Mouse (Mus musculus) cortical plate, adult 2 months (tissue): ENCODE measurements around the gene Parp3.

Experiments used
- CTCF ChIP-seq: fragments of 200-500 bp; IDR thresholded peaks from 2 replicates; pipeline ENCODE4 v1.5.1; 2011; ENCODE audit warnings: mild to moderate bottlenecking, control low read depth, low read length; ENCODE audit not compliant: insufficient read depth; ENCODE audit errors: extremely low read depth
- POLR2A ChIP-seq: fragments of 200-500 bp; IDR thresholded peaks from 2 replicates; pipeline ENCODE4 v1.6.1; 2011; ENCODE audit warnings: mild to moderate bottlenecking, low read length, control low read depth; ENCODE audit not compliant: insufficient read depth; ENCODE audit errors: extremely low read depth

DNA sequence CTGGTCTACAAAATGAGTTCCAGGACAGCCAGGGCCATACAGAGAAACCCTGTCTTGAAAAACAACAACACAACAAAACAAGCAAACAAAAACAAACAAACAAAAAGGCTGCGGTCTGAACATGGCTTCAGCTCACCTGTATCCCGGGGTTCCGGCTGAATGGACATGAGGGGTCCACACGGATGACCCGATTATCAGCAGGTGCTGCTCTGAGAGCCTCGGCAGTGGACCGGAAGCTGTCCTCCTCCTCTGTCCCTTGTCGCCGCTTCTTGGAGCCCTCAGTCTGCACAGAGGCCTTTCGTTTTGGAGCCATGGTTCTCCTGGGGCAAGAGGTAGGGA lies 1.1 kb downstream of the Parp3 start, which contains the start of gene Rrp9:
- TF ChIP-seq CTCF (no peak), POLR2A (no peak)
